ENCODE assay signal across 9 mouse cellular contexts in genomic region chr16:10446573-10447263, GRCm38 (mm10). TPM values are rescaled to one million over a fixed set of nuclear protein-coding genes. Genes with fewer than 3 reads are reported as not detected.
A peak's percentile ranks its signal among the peaks of the same experiment; 100 is the strongest.
DNase-seq lines count a peak whose midpoint lies in the region; ATAC-seq lines count a peak whose summit lies in the region.
"Had no signal": no experiment of that assay in that cellular context is flagged by ENCODE, and none has a peak within 500 bp of the region (broad histone marks: within the 10 kb centered on the region; RNA-seq: fewer than 3 reads in every experiment).

No protein-coding gene starts in this region.

- H3K27ac ChIP-seq in kidney, embryonic 15.5 days, result peak overlapping the region; percentile 69
- peak overlapping the region; percentile 82 for H3K27ac ChIP-seq in hindbrain, embryonic 16.5 days (ENCODE audit: low read depth, low read length)
- peak overlapping the region; percentile 51 for H3K27ac ChIP-seq in neural tube, embryonic 12.5 days

- no peaks in the 10 kb centered on the region for H3K9me3 ChIP-seq in kidney, embryonic 15.5 days (replicated peaks)
- no peaks in the 10 kb centered on the region for H3K9me3 ChIP-seq in hindbrain, embryonic 16.5 days (ENCODE audit: control insufficient read depth, low read length)
- no peaks in the 10 kb centered on the region for H3K9me3 ChIP-seq in neural tube, embryonic 12.5 days

- DNase-seq in kidney, adult 11 months, result no peak
- DNase-seq in embryo, embryonic 10 days (ENCODE audit: low spot score), result peak; percentile 14
- DNase-seq in gastrocnemius, postnatal 4 days (ENCODE audit: low spot score in 2 of 2), result no peak
- DNase-seq in right cerebral cortex, adult 18-20 months, result no peak
- DNase-seq in B cell, adult 2 months, result no peak

- peak overlapping the region; percentile 51 for H3K4me3 ChIP-seq in kidney, embryonic 15.5 days (replicated peaks)
- H3K4me3 ChIP-seq in hindbrain, embryonic 16.5 days (ENCODE audit: low read length), result peak overlapping the region; percentile 67
- H3K4me3 ChIP-seq in neural tube, embryonic 12.5 days, result peak overlapping the region; percentile 45

- peak; percentile 22 for ATAC-seq in kidney, embryonic 15.5 days (replicated peaks; ENCODE audit: low FRiP score)
- peak; percentile 84 for ATAC-seq in hindbrain, embryonic 16.5 days
- peak; percentile 80 for ATAC-seq in neural tube, embryonic 12.5 days (ENCODE audit: low FRiP score, low read depth)

- 12% methylated on average over 13 of the region's 13 CpGs for WGBS in kidney, embryonic 15.5 days
- 17% methylated on average over 13 of the region's 13 CpGs for WGBS in hindbrain, embryonic 16.5 days
- WGBS in neural tube, embryonic 12.5 days, result 15% methylated on average over 13 of the region's 13 CpGs

- peak overlapping the region; percentile 41 for H3K9ac ChIP-seq in kidney, embryonic 15.5 days
- peak overlapping the region; percentile 87 for H3K9ac ChIP-seq in hindbrain, embryonic 16.5 days (ENCODE audit: low read depth, low read length)
- peak overlapping the region; percentile 62 for H3K9ac ChIP-seq in neural tube, embryonic 12.5 days

- peaks cover 23% of the 10 kb centered on the region for H3K4me1 ChIP-seq in kidney, embryonic 15.5 days
- H3K4me1 ChIP-seq in hindbrain, embryonic 16.5 days (ENCODE audit: control insufficient read depth, insufficient read depth, low read depth, low read length), result peaks cover 28% of the 10 kb centered on the region
- peaks cover 25% of the 10 kb centered on the region for H3K4me1 ChIP-seq in neural tube, embryonic 12.5 days

- no peaks in the 10 kb centered on the region for H3K36me3 ChIP-seq in kidney, embryonic 15.5 days
- no peaks in the 10 kb centered on the region for H3K36me3 ChIP-seq in hindbrain, embryonic 16.5 days (ENCODE audit: control insufficient read depth, insufficient read depth, low read length)
- H3K36me3 ChIP-seq in neural tube, embryonic 12.5 days, result no peaks in the 10 kb centered on the region

- no peaks in the 10 kb centered on the region for H3K27me3 ChIP-seq in kidney, embryonic 15.5 days
- H3K27me3 ChIP-seq in hindbrain, embryonic 16.5 days (replicated peaks; ENCODE audit: control insufficient read depth, insufficient read depth, low read length), result no peaks in the 10 kb centered on the region
- H3K27me3 ChIP-seq in neural tube, embryonic 12.5 days (replicated peaks), result no peaks in the 10 kb centered on the region

- H3K4me2 ChIP-seq in kidney, embryonic 15.5 days, result peak overlapping the region; percentile 76
- peak overlapping the region; percentile 83 for H3K4me2 ChIP-seq in hindbrain, embryonic 16.5 days (ENCODE audit: low read length)
- H3K4me2 ChIP-seq in neural tube, embryonic 12.5 days (replicated peaks), result peak overlapping the region; percentile 71

RNA-seq across cellular contexts. Expression of gene Tvp23a, which starts 0.4 kb away (rescaled TPM):
- polyA plus RNA-seq in kidney, embryonic 15.5 days (2015; fragmentation: Nextera tagmentation; extraction: Ambion mirVana), result 12.7 and 15.8 TPM in 2 replicates
- polyA plus RNA-seq in hindbrain, embryonic 16.5 days (2015; fragmentation: Nextera tagmentation; extraction: Ambion mirVana), result 48.9 and 52.1 TPM in 2 replicates
- polyA plus RNA-seq in neural tube, embryonic 12.5 days (2016; fragmentation: Nextera tagmentation; extraction: Ambion mirVana), result 33.2 and 33.8 TPM in 2 replicates
- 1 to 10 TPM; 3.4 to 4.1 TPM for total RNA-seq in gastrocnemius, postnatal 4 days (2021)

RNA-seq across cellular contexts. Expression of gene Ciita, which starts 33.1 kb away (rescaled TPM):
- 0.49 and 1.0 TPM in 2 replicates for polyA plus RNA-seq in kidney, embryonic 15.5 days (2015; fragmentation: Nextera tagmentation; extraction: Ambion mirVana)
- 0.46 and 0.54 TPM in 2 replicates for polyA plus RNA-seq in hindbrain, embryonic 16.5 days (2015; fragmentation: Nextera tagmentation; extraction: Ambion mirVana)
- 0.33 and 0.45 TPM in 2 replicates for polyA plus RNA-seq in neural tube, embryonic 12.5 days (2016; fragmentation: Nextera tagmentation; extraction: Ambion mirVana)
- total RNA-seq in gastrocnemius, postnatal 4 days (2021), result under 1 TPM; 0.17 to 0.29 TPM

RNA-seq across cellular contexts. Expression of gene Nubp1, which starts 35.0 kb away (rescaled TPM):
- 68.3 and 70.7 TPM in 2 replicates for polyA plus RNA-seq in kidney, embryonic 15.5 days (2015; fragmentation: Nextera tagmentation; extraction: Ambion mirVana)
- polyA plus RNA-seq in hindbrain, embryonic 16.5 days (2015; fragmentation: Nextera tagmentation; extraction: Ambion mirVana), result 46.3 and 54.1 TPM in 2 replicates
- polyA plus RNA-seq in neural tube, embryonic 12.5 days (2016; fragmentation: Nextera tagmentation; extraction: Ambion mirVana), result 54.3 and 55.5 TPM in 2 replicates
- total RNA-seq in gastrocnemius, postnatal 4 days (2021), result 10 to 100 TPM; 13.0 to 13.7 TPM

RNA-seq across cellular contexts. Expression of gene Tekt5, which starts 51.4 kb away (rescaled TPM):
- 0.91 and 1.1 TPM in 2 replicates for polyA plus RNA-seq in kidney, embryonic 15.5 days (2015; fragmentation: Nextera tagmentation; extraction: Ambion mirVana)
- polyA plus RNA-seq in hindbrain, embryonic 16.5 days (2015; fragmentation: Nextera tagmentation; extraction: Ambion mirVana), result 20.7 and 27.5 TPM in 2 replicates
- polyA plus RNA-seq in neural tube, embryonic 12.5 days (2016; fragmentation: Nextera tagmentation; extraction: Ambion mirVana), result 0.65 and 0.82 TPM in 2 replicates
- total RNA-seq in gastrocnemius, postnatal 4 days (2021), result 1 to 10 TPM; 2.0 to 3.3 TPM
- total RNA-seq: adrenal gland, adult 2 months had no signal
- polyA plus RNA-seq: adrenal gland, adult 2 months had no signal

Comparison
In these comparisons a context has a peak if more than half of its experiments do, and no peak if none do; other contexts are left out.
1. ATAC-seq: peak in every context shown above with its lines; median percentile 84 in hindbrain, embryonic 16.5 days; 80 in neural tube, embryonic 12.5 days; 22 in kidney, embryonic 15.5 days.